Mouse (Mus musculus) regulatory T cell (primary cell): ENCODE measurements around the gene Tigd2.

Experiments used
- in situ Hi-C: fragments of 300-600 bp; cut with MboI, MseI; formaldehyde crosslinking; loops from one replicate; pipeline ENCODE4 v1.15.1; 2025; ENCODE audit warnings: high pct_unique_total_duplicates

Gene Tigd2

DNA sequence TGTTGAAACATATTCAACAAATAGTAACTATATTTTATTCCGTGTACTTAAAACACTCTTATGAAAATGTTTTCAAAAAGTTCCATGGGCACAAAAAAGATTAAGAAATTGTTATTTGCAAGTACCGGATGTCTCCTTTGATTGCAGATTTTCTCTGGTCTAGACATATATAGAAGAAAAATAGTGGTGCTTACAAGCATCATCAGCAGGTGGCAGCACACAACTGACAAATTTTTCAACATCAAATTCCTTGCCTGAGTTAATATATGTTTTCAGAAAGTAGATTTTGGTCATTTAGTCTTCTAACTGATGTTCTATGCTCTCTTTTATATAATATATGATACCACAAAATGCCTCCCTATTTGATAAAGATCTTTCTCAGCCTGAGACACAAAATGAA is 41.0 kb downstream of the Tigd2 start:
- in situ Hi-C loops, result loop anchor here (5.0 to 25.0 kb wide), 4 partner anchors 63 to 413 kb away; no protein-coding TSS in a partner anchor

DNA sequence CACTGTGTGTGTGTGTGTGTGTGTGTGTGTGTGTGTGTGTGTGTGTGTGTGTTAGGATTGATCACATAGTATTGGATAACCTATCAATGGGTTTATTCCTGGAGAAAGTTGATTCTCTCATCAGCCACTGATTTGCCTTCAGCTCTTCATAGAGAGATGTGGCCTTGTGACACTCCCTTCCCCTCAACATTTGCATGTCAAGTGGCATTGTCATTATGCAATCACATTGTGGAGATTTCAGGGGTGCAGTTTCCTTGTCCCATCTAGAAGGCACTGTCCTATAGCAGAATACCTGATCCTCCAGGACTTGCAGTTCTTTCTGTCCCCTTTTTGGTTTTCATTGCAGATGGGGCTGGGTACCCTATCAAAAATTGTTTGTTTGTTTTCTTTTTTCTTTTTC is 41.9 kb downstream of the Tigd2 start:
- in situ Hi-C loops, result loop anchor here (5.0 to 25.0 kb wide), 3 partner anchors 62 to 412 kb away; no protein-coding TSS in a partner anchor

DNA sequence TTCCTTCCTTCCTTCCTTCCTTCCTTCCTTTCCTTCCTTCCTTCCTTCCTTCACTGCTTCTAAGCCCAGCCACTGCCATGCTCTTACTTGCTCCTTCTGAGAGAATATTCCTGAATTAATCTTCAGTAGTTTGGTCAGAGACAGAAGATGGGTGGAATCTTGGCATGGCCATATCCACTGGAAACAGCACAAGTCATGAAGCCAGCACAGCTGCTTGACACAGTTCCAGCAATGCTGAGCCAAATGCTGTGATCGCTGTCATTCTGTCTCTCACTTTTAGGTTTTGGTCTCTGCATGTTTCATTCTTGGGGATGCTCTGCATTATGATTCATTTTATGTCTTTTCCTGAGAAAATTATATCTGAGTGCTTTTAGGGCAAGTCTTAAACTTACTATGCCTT is 47.2 kb downstream of the Tigd2 start:
- in situ Hi-C loops, result loop anchor here (25.0 kb wide), 1 partner anchor 406 kb away; no protein-coding TSS in a partner anchor
